Comparison of ENCODE assay signal across 13 mouse cellular contexts in genomic region chr12:39493114-39493513, GRCm38 (mm10).
DNase-seq lines count a peak whose midpoint lies in the region; ATAC-seq and TF ChIP-seq lines count a peak whose summit lies in the region.
"Had no signal": no experiment of that assay in that cellular context is flagged by ENCODE, and none has a peak within 500 bp of the region (broad histone marks: within the 10 kb centered on the region; RNA-seq: fewer than 3 reads in every experiment).

No protein-coding gene starts in this region.

- H3K27ac ChIP-seq in embryonic facial prominence, embryonic 14.5 days (replicated peaks; ENCODE audit: low read depth, low read length): no peak overlapping the region
- H3K27ac ChIP-seq in embryonic facial prominence, embryonic 10.5 days (replicated peaks): no peak overlapping the region
- H3K27ac ChIP-seq in lung, postnatal 0 days (ENCODE audit: low read length): no peak overlapping the region
- H3K27ac ChIP-seq in kidney, embryonic 16.5 days (ENCODE audit: low read length): no peak overlapping the region
- H3K27ac ChIP-seq: heart, adult 2 months; hindbrain, postnatal 0 days; kidney, postnatal 0 days; midbrain, embryonic 10.5 days had no signal

- peak; percentile 12 for DNase-seq in embryonic facial prominence, embryonic 14.5 days (ENCODE audit: low spot score)
- DNase-seq in embryonic facial prominence, embryonic 10.5 days (ENCODE audit: low spot score): no peak
- DNase-seq in lung, postnatal 4 days: peak; percentile 11 to 35
- no peak for DNase-seq in lung, postnatal 0 days (ENCODE audit: low spot score)
- DNase-seq in layer of hippocampus, postnatal 36 days: peak; percentile 2 to 15
- no peak for DNase-seq in adrenal gland, postnatal 10 days
- no peak for DNase-seq in heart, adult 18-20 months
- DNase-seq: heart, adult 2 months had no signal

- no peak for ATAC-seq in embryonic facial prominence, embryonic 14.5 days (ENCODE audit: low read depth)
- no peak for ATAC-seq in lung, postnatal 0 days
- no peak for ATAC-seq in kidney, embryonic 16.5 days (ENCODE audit: low FRiP score, low TSS enrichment)

- 74% methylated on average over 8 of the region's 8 CpGs for WGBS in embryonic facial prominence, embryonic 14.5 days
- 90% methylated on average over 8 of the region's 8 CpGs for WGBS in embryonic facial prominence, embryonic 10.5 days
- 68% methylated on average over 8 of the region's 8 CpGs for WGBS in lung, postnatal 0 days
- 84% methylated on average over 8 of the region's 8 CpGs for WGBS in kidney, embryonic 16.5 days

- H3K27me3 ChIP-seq in embryonic facial prominence, embryonic 14.5 days (replicated peaks; ENCODE audit: control insufficient read depth, insufficient read depth, low read length): no peaks in the 10 kb centered on the region
- H3K27me3 ChIP-seq in embryonic facial prominence, embryonic 10.5 days (replicated peaks; ENCODE audit: low read depth, poor library complexity, severe bottlenecking): no peaks in the 10 kb centered on the region
- no peaks in the 10 kb centered on the region for H3K27me3 ChIP-seq in lung, postnatal 0 days (replicated peaks; ENCODE audit: insufficient read depth, low read length)
- H3K27me3 ChIP-seq in kidney, embryonic 16.5 days (ENCODE audit: insufficient read depth, low read length): no peaks in the 10 kb centered on the region

- TF ChIP-seq CTCF in lung, postnatal 0 days (IDR thresholded peaks at IDR 0.05): no peak

- no peak overlapping the region for H3K4me2 ChIP-seq in embryonic facial prominence, embryonic 14.5 days (ENCODE audit: low read depth, low read length)
- no peak overlapping the region for H3K4me2 ChIP-seq in lung, postnatal 0 days (replicated peaks; ENCODE audit: low read depth, low read length)
- H3K4me2 ChIP-seq in kidney, embryonic 16.5 days (replicated peaks; ENCODE audit: low read depth, low read length): no peak overlapping the region

- no peaks in the 10 kb centered on the region for H3K36me3 ChIP-seq in embryonic facial prominence, embryonic 14.5 days (ENCODE audit: control insufficient read depth, insufficient read depth, low read length)
- H3K36me3 ChIP-seq in embryonic facial prominence, embryonic 10.5 days (replicated peaks): no peaks in the 10 kb centered on the region
- H3K36me3 ChIP-seq in lung, postnatal 0 days (ENCODE audit: insufficient read depth, low read length): no peaks in the 10 kb centered on the region
- no peaks in the 10 kb centered on the region for H3K36me3 ChIP-seq in kidney, embryonic 16.5 days (ENCODE audit: insufficient read depth, low read length)
- H3K36me3 ChIP-seq: midbrain, embryonic 10.5 days had no signal

- no peak overlapping the region for H3K9ac ChIP-seq in embryonic facial prominence, embryonic 14.5 days (ENCODE audit: low read depth, low read length)
- no peak overlapping the region for H3K9ac ChIP-seq in lung, postnatal 0 days (replicated peaks; ENCODE audit: low read depth)
- no peak overlapping the region for H3K9ac ChIP-seq in kidney, embryonic 16.5 days (replicated peaks; ENCODE audit: low read length)

- TF ChIP-seq EP300 in lung, postnatal 0 days (IDR thresholded peaks at IDR 0.05): no peak

- no peak overlapping the region for H3K4me3 ChIP-seq in embryonic facial prominence, embryonic 14.5 days (ENCODE audit: low read depth, low read length)
- H3K4me3 ChIP-seq in embryonic facial prominence, embryonic 10.5 days: no peak overlapping the region
- H3K4me3 ChIP-seq in lung, postnatal 0 days (ENCODE audit: low read depth, low read length): no peak overlapping the region
- H3K4me3 ChIP-seq in kidney, embryonic 16.5 days (ENCODE audit: low read length): no peak overlapping the region
- H3K4me3 ChIP-seq: heart, adult 2 months; midbrain, embryonic 10.5 days; myocyte had no signal

- no peaks in the 10 kb centered on the region for H3K4me1 ChIP-seq in embryonic facial prominence, embryonic 14.5 days (ENCODE audit: control insufficient read depth, insufficient read depth, low read length)
- H3K4me1 ChIP-seq in embryonic facial prominence, embryonic 10.5 days: no peaks in the 10 kb centered on the region
- H3K4me1 ChIP-seq in lung, postnatal 0 days (ENCODE audit: insufficient read depth, low read depth, low read length): no peaks in the 10 kb centered on the region
- H3K4me1 ChIP-seq in kidney, embryonic 16.5 days (ENCODE audit: insufficient read depth, low read length): no peaks in the 10 kb centered on the region
- H3K4me1 ChIP-seq: midbrain, embryonic 10.5 days had no signal

- no peaks in the 10 kb centered on the region for H3K9me3 ChIP-seq in embryonic facial prominence, embryonic 14.5 days (ENCODE audit: control insufficient read depth, low read length)
- H3K9me3 ChIP-seq in embryonic facial prominence, embryonic 10.5 days: no peaks in the 10 kb centered on the region
- no peaks in the 10 kb centered on the region for H3K9me3 ChIP-seq in lung, postnatal 0 days (ENCODE audit: low read length)
- H3K9me3 ChIP-seq in kidney, embryonic 16.5 days (ENCODE audit: low read length): no peaks in the 10 kb centered on the region
- H3K9me3 ChIP-seq: midbrain, embryonic 10.5 days had no signal

Comparison
In these comparisons a context has a peak if more than half of its experiments do, and no peak if none do; other contexts are left out.
1. DNase-seq: peak in embryonic facial prominence, embryonic 14.5 days (single experiment), lung, postnatal 4 days (2 of 2) and layer of hippocampus, postnatal 36 days (2 of 2); none in embryonic facial prominence, embryonic 10.5 days (single experiment), lung, postnatal 0 days (single experiment), adrenal gland, postnatal 10 days (single experiment) and heart, adult 18-20 months (0 of 2).